Mouse (Mus musculus): ENCODE results near the gene Rnf113a1.
"Not testable (repeated sequence)": the region's sequence is repeated elsewhere in the genome, so short reads cannot be mapped to it uniquely, and the experiment has no call there.

DNA sequence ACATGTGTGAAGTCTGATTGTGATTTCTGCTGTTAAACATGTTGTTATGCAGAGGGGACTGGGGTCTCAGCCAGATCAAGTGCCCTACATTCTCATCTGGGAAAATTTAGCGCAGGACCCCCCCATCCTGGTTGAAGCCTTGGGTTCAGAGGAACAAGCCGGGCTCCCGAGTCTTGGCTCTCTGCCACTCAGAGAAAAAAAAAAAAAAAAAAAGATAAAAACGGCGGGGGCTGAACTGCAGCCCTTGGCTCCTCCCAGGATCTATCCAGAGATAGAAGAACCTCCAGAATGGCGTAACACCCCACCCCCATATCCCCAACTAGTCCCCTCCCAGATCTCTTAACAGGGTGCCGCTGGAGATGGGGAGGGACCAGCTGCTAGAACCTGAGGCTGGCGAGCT, 6.6 kb upstream of the Rnf113a1 start:
- TF ChIP-seq POLR2A (IDR thresholded peaks at IDR 0.05; ENCODE audit: control insufficient read depth, low read depth, low read length); CTCF (IDR thresholded peaks at IDR 0.05; ENCODE audit: control insufficient read depth, insufficient read depth, insufficient replicate concordance, low read depth, low read length): not testable (repeated sequence)

All from testis, adult 2 months (tissue).